Mouse (Mus musculus) MEL (cell line): Measurements from ENCODE around the gene Gm17402. TPM values are rescaled to one million over a fixed set of nuclear protein-coding genes. Genes with fewer than 3 reads are reported as not detected.

Experiments used
- polyA plus RNA-seq, 2 experiments: library from polyadenylated mRNA; stranded (reverse) in 1 of 2; unstranded in 1 of 2; fragments of >175 nt in 1 of 2; fragments of >200 nt in 1 of 2; gene quantifications; 2 replicates each; pipeline versions ENCODE4 v1.2.1 to v1.2.4; 2012; ENCODE audit warnings: low replicate concordance in 2 of 2, low read depth in 1 of 2; ENCODE audit not compliant: insufficient read length in 2 of 2, insufficient read depth in 1 of 2, missing spikeins in 1 of 2
- total RNA-seq: library from RNA; depleted of rRNA; stranded (reverse); fragments of 300-350 nt; gene quantifications from 2 replicates; pipeline ENCODE4 v1.2.3, GENCODE M21; 2012; rRNA removed

Gene Gm17402
- total and polyA plus RNA-seq, 3 experiments: not detected

Other genes starting within 250 kb of the Gm17402 start
- 7.8 and 8.1 TPM in 2 replicates for gene Mlf1, start 1.1 kb downstream of the Gm17402 start, total RNA-seq
- gene Mlf1, start 1.1 kb downstream of the Gm17402 start, polyA plus RNA-seq: 1 to 10 TPM in 1 of 2 experiments, not detected in 1; 6.9 TPM
- 95.0 and 97.6 TPM in 2 replicates for gene Gfm1, start 54.9 kb upstream of the Gm17402 start, total RNA-seq
- 100 to 1,000 TPM in 1 of 2 experiments, not detected in 1; 146 TPM for gene Gfm1, start 54.9 kb upstream of the Gm17402 start, polyA plus RNA-seq
- gene Lxn, start 88.8 kb upstream of the Gm17402 start, total RNA-seq: not detected in 2 replicates
- gene Lxn, start 88.8 kb upstream of the Gm17402 start, polyA plus RNA-seq: under 1 TPM in 1 of 2 experiments, not detected in 1; 0.26 TPM
- not detected in 2 replicates for gene Rarres1, start 140.4 kb upstream of the Gm17402 start, total RNA-seq
- gene Rarres1, start 140.4 kb upstream of the Gm17402 start, polyA plus RNA-seq: not detected
- gene Mfsd1, start 207.6 kb upstream of the Gm17402 start, total RNA-seq: 39.6 and 39.7 TPM in 2 replicates
- gene Mfsd1, start 207.6 kb upstream of the Gm17402 start, polyA plus RNA-seq: 10 to 100 TPM in 1 of 2 experiments, not detected in 1; 36.2 TPM